Mouse (Mus musculus) G1E-ER4 (cell line): ENCODE results near the gene Alg12. TPM values are rescaled to one million over a fixed set of nuclear protein-coding genes. Genes with fewer than 3 reads are reported as not detected.

Source experiments
- GATA1 ChIP-seq: IDR thresholded peaks from one replicate; pipeline ENCODE4 v1.8.0; 2012; ENCODE audit warnings: low read length, inconsistent platforms
- polyA plus RNA-seq: library from polyadenylated mRNA; stranded (reverse); fragments of >175 nt; gene quantifications from 2 replicates; pipeline ENCODE4 v1.2.3, GENCODE M21; 2012

Alg12 gene
- polyA plus RNA-seq, 1 experiment: 0.90 TPM

GRCm38 (mm10) chr15:88827991-88828799 is 9.1 kb upstream of the Alg12 start:
- no peak for TF ChIP-seq GATA1

- no peak for TF ChIP-seq GATA1
These were observed 8.3 kb upstream of the Alg12 start for GRCm38 (mm10) chr15:88827466-88827865.

- no peak for TF ChIP-seq GATA1
These were observed 4.3 kb upstream of the Alg12 start for GRCm38 (mm10) chr15:88823376-88823775.

GRCm38 (mm10) chr15:88822513-88822912 is 3.4 kb upstream of the Alg12 start:
- TF ChIP-seq GATA1: no peak

GRCm38 (mm10) chr15:88821403-88821802 is 2.3 kb upstream of the Alg12 start:
- no peak for TF ChIP-seq GATA1

GRCm38 (mm10) chr15:88819906-88820303 is 787 bp upstream of the Alg12 start:
- TF ChIP-seq GATA1: no peak

GRCm38 (mm10) chr15:88815196-88815700 is 3.9 kb downstream of the Alg12 start:
- no peak for TF ChIP-seq GATA1

- no peak for TF ChIP-seq GATA1
These were observed 4.6 kb downstream of the Alg12 start for GRCm38 (mm10) chr15:88814411-88815047.

GRCm38 (mm10) chr15:88813262-88813661 is 5.9 kb downstream of the Alg12 start:
- TF ChIP-seq GATA1: no peak

- TF ChIP-seq GATA1: no peak
These were observed 8.7 kb downstream of the Alg12 start for GRCm38 (mm10) chr15:88810369-88810768.

- no peak for TF ChIP-seq GATA1
These were observed 11.0 kb downstream of the Alg12 start for GRCm38 (mm10) chr15:88808121-88808520.

- no peak for TF ChIP-seq GATA1
These were observed 16.8 kb downstream of the Alg12 start for GRCm38 (mm10) chr15:88802348-88802747.

GRCm38 (mm10) chr15:88801903-88802302 is 17.2 kb downstream of the Alg12 start:
- TF ChIP-seq GATA1: no peak

GRCm38 (mm10) chr15:88800921-88801354 is 18.2 kb downstream of the Alg12 start:
- no peak for TF ChIP-seq GATA1

- no peak for TF ChIP-seq GATA1
These were observed 19.2 kb downstream of the Alg12 start for GRCm38 (mm10) chr15:88799950-88800371.

- no peak for TF ChIP-seq GATA1
These were observed 26.8 kb downstream of the Alg12 start for GRCm38 (mm10) chr15:88792140-88792850.
